Mouse (Mus musculus) cerebral cortex, adult 2 months (tissue): ENCODE data around the gene Cdk17.

ENCODE experiments used
- WGBS: fragments of 180-500 bp; shearing (Covaris S2); methylation state at CpG from one replicate; pipeline ENCODE4 v1.1.7; 2018; 5-methylcytosine and 5-hydroxymethylcytosine counted together

The Cdk17 gene

DNA sequence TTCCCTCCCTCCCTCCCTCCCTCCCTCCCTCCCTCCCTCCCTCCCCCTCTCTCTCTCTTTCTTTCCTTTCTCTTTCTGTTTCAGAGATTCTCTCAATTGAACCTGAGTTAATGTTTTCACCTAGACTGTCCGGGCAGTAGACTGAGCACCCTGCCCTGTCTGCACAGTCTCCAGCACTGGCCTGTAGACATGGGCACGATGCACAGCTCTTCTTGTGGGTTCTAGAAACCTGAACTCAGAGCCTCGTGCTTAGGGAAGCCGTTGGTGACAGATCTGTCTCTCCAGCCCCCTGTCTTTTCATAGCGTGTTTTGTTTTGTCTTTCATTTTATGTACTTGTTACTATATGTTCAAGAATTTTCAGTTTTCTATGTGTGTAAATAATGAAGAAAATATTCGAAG, 6.6 kb downstream of the Cdk17 start:
- 38% methylated on average over 6 of the region's 6 CpGs for WGBS

DNA sequence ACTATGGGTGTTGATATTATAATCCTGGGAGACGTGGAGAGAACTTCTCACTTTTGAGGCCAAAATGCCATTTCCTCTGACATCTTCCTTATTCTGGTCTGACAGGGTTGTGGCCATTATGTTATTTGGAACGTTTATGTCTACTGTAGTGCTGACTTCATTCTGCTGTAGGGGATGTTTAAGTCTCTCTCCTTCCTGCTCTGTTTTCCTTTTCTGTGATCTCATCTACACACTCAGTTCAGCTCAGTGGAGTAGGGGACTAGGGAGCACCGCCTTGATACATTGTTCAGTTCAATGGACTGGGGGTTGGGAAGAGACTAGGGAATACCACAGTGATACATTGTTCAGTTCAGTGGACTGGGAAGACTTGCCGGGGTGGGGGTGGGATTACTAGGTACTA, 7.4 kb downstream of the Cdk17 start:
- 28% methylated on average over 4 of the region's 4 CpGs for WGBS

DNA sequence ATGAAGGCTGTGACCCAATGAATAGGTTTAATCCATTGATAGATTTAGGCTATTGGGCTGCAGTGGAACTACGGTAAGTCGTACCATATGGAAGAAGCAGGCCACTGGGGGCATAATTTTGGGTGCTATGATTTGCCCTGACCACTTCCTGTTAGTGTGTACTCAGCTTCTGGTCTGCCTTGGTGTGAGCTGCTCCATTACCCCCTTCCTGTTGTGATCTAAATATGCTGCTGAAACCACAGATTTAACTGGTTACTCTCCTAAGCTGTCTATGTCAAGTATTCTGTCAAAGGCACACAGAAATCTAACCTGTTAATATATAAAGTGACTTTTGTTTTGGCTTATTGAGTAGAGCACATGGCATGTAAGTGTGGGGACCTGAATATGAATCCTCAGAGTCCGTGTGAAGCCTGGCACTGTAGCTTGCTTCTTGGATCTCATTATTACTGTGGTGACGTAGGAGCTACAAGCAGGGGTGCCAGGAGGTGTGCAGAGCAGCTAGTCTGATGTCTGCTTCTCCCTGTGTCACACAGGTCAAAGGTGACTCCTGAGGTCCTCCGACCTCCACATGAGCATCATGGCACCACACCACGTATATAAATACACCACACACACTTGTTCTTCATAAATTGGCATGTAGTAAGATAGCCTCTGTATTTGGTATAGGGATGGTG, 10.6 kb downstream of the Cdk17 start:
- WGBS = 53% methylated on average over 6 of the region's 6 CpGs

DNA sequence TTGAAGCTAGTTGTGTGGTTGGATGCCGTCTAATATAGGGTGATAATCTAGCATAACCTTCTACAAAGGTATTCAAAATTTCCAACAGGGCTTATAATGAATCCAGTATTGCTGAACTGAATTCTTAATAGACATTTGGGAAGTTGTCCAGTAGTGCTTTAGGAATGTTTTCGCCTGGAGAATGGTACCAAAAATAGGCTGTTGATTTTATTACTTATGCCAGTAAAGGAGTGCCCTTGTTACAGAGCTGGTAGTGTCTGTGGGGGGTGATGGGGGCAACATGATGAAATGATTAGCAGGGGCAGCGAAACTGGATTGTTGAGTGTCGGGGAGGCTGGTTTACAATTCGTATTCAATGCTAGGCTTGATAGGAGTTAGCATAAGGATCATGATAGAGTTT, 16.8 kb downstream of the Cdk17 start:
- WGBS = 38% methylated on average over 5 of the region's 5 CpGs

DNA sequence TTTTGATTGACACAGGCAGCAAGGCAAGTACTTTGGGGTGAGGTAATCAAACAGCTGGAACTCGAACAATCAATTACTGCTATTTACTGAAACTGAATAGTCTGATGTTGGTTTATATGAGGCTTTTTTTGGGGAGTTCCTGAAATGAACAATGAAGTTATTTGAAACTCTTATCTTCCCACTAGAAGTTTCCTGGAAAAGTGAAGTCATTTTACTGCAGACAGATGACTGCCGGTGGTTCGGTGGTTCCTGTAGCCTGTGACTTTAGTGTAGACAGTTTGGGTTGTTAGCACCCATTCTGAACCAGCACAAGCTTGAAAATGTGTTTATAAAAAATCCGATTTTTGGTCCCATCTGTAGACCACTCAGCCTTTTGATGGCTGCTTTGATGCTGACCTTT, 17.2 kb downstream of the Cdk17 start:
- 40% methylated on average over 4 of the region's 4 CpGs for WGBS

DNA sequence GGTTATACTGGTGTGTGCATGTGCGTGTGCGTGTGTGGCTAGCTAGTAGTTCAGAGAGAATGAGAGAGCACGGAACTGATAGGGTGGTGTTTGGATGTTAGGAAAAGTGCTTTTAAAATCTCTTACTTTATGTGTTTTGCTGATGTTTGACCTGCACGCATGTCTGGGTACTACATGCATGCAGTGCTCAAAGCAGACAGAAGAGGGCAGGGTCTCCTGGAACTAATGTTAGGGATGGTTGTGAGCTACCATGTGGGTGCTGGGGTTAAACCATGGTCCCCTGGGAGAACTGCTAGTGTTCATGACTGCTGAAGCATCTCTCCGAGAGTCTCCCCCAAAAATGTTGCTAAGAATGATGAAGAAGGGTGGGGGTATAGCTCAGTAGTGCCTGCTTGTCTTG, 18.0 kb downstream of the Cdk17 start:
- WGBS = 95% methylated on average over 5 of the region's 5 CpGs

DNA sequence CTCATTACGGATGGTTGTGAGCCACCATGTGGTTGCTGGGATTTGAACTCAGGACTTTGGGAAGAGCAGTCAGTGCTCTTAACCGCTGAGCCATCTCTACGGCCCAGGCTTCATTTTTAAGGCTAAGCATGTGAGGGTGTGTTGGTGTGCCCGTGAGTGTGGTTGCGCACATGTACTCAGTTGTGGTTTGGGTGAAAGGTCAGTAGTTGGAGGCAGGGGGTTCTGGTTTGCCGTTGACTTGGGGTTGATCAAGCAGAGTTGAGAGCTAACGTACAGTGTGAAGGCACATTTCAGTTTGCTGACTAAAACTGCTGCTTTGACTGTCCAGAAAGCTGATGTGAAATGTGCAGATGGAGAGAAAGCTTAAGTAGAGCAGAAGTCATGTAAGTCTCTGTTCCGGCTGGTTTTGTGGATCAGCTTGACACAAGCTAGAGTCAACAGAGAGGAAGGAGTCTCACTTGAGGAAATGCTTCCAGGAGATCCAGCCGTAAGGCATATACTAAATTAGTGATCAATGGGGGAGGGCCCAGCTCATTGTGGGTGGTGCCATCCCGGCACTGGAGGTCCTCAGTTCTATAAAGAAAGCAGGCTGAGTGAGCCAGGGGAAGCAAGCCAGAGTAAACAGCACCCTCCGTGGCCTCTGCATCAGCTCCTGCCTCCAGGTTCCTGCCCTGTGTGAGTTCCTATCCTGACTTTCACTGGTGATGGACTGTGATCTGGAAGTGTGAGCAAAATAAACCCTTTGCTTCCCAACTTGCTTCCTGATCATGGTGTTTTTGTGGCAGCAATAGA, 19.2 kb downstream of the Cdk17 start:
- WGBS = 54% methylated on average over 11 of the region's 11 CpGs

DNA sequence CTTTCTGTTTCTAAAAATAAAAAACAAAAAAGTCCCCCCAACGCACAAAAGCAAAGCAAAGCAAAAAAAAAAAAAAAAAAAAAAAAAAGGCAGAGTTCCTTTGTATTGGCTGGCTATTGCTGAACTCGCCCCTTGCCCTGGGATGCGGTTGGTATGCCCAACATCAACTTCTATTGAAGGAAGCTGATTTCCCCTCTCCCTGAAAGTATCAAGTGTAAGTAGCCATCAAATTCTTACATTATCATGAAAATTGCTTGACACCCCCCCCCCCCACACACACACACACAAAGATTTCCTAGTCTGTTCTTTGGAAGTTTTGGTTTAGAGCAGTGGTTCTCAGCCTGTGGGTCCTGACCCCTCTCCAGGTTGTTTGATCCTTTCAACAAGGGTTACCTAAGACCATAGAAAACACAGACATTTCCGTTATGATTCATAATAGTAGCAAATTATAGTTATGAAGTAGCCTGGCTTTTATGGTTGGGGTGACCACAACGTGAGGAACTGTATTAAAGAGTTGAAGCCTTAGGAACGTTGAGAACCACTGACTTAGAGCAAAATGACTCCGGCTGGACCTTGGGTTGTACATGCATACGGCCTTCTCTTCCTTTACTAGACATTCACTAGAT, 23.8 kb downstream of the Cdk17 start:
- 69% methylated on average over 8 of the region's 8 CpGs for WGBS

DNA sequence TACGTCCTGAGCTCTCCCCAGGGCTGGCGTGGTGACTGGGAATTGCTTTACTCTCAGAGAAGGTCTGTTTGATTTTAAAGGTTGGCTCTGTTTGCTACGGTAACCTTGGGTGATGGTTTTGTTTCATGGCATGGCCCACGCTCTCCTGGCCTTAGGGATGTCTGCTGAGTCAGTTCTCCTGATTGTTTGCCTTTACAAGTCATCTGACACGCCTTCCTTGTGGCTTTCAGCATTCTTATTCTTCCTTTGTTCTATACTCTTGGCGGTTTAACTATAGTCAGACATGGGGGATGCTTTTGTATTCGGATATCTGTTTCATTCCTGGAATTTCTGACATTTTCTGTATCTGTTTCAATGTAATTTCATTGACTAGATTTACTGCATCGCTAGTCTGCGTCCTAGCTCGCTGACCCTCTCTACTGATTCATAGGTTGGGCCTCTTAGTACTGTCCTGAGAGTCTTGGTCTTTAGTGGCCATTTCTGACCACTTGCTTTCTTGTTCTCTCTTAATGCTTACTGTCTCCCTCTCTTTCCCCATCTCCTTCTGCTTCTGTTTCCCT, 27.8 kb downstream of the Cdk17 start:
- 67% methylated on average over 10 of the region's 10 CpGs for WGBS

DNA sequence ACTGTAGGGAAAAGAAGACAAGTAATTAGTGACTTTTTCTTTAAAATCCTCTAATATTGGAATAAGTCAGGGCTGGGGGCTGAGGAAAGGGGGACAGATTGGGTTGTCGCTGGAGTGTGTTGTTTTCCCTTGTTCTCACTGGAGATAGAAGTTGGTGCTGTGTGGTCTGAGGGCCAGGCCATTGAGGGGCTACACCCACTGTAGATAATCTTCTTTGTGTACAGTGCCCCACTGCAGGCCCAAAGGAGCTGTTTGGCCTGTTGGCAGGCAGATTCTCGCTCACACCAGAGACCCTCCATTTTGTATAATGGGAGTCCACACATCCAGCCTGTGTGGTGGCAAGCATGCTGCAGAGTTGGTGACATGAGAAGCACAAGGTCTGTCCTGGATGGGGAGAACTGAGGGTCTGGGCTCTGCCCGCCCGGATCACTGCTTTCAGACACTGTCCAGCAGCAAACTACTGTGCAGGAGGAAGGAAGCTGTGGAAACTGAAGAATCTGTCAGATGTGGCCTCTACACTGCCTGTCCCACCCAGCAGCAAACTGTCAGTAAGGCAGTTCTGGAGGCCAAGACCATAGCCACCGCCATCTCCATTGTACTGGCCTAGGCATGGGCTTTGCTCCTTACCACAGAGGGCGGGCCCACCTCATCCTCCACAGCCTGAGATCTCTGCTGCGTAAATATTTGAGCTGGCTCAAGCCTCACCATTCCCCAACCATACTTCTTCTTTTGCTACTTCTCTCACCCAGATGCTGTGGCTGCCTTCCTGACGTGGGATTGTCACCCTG, 30.0 kb downstream of the Cdk17 start:
- 68% methylated on average over 8 of the region's 8 CpGs for WGBS

DNA sequence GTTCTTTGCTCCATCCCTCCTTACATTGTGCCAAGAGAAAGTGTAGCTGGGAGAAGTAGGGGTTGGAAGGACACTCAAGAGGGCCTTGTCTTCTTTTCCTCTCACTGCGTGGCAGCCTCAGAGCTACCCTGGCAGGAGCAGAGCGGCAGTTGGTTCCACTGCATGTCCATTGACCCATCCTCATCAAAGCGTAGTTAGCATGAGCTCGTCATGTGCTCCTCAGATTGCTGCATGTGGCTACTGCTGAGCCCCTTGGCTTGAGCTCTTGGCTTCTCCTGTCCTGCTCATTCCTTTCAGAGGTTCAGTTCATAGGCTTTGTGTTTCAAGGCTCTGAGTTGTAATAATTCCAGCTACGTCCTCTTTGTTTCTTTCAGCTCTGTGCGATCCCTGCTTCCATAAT, 36.4 kb downstream of the Cdk17 start:
- 73% methylated on average over 6 of the region's 6 CpGs for whole genome bisulfite sequencing

DNA sequence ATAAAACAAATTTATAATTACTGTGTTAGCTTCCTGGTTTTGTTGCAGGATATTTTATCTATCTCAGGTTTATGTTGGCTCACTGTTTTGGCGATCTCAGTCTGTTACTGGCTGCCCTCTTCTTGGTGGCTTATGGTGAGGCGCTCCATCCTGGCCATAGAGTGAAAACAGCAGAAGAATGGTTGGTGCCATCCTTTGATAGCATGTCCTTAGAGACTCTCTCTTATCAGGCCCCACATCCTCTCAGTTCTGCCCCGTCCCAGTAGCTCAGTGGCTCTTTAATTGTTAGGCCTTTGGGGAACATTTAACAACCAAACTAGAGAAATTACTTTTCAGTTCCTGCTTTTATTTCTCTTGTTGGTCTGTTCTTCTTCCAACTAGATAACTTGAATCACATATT, 38.3 kb downstream of the Cdk17 start:
- 95% methylated on average over 3 of the region's 3 CpGs for WGBS

DNA sequence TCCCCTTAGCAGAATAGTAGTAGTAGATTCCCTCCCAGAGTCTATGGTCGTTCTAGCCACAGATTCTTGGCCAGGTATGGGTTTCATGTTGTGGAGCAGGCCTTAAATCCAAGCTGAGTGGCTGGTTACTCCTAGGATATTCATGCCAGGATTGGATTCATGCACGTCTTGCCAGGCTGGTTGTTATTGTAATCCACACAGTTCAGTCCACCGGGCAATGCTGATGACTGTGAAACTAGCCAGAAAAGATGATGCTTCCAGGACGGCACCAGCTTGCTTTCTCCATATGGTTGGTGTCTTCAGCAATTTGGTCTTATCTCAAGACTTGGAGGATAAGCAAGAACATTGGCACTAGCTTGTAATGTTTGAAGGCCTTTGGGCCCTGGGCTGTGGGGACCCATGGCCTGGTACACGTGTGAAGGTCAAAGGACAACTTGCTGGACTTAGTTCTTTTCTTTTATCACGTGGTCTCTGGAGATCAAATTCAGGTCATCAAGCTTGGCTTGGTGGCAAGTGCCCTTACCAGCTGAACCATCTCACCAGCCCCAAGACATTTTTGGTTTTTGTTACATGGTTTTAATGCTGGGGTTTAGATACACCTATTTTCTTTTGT, 41.3 kb downstream of the Cdk17 start:
- WGBS = 60% methylated on average over 6 of the region's 6 CpGs

DNA sequence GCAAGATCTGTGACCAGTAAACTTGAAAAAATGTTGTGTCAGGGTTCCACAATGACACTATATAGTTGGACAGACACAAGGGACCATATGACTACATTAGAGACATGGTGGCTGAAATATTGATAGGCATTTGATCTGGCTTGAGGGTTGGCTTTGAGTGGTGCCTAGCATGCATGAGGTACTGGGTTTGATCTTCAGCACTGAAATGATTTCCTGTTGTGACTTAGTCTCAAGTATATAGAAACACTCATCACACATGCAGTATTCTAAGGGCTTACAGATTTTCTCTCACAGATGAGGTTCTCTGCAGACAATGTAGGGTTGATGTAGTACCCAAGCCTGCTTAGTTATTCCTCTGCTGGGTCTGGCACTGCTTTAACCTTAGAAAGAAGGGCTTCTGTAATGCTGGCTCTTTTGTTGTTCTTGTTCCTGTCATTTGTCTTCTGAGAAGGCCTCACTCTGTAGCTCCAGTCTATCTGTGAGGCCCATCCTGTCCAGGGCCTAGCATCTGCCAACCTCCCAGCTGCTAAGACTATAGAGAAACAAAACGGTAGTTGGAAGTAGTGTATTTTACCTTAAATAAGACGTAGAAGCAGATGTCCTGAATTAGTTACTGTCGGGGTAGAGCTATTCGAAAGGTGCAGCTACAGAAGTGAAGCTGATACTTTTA, 44.7 kb downstream of the Cdk17 start:
- 51% methylated on average over 4 of the region's 4 CpGs for WGBS

DNA sequence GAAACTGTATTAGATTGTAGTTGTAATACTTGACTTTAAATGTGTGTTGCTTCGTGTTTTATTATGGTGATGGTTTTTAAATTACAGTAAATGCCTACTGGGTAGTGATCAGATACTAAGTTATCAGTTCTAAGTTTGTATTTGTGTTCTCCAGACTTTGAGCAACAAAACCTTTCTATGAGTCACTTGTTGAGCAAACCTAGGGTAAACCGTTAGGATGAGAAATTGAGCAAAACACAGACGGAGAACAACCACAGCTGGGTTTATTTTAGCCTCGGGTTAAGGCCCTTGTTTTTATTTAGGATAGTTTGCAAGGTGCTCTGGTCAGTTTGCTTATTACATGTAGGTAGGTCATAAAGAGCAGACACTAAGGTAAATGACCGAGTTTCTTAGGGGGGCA, 46.5 kb downstream of the Cdk17 start:
- 65% methylated on average over 5 of the region's 5 CpGs for WGBS

DNA sequence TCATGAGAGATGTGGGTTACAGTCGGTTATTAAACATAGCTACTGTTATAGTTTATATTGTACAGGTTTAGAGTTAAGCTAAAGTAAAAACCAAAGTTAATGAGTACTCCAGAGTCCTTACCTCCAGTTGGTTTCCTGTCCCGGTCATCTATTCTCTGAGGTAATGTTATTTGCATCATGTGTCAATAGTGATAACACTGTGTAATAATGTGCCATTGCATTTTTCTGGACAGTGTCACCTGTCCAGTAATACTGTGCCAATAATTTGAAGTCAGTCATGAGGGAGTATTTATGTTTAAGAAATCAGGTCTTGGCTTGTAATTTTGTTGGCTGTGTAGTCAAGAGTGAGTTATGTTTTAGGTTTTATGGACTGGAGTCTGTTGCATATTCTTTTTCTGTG, 52.0 kb downstream of the Cdk17 start:
- WGBS = 67% methylated on average over 2 of the region's 2 CpGs

DNA sequence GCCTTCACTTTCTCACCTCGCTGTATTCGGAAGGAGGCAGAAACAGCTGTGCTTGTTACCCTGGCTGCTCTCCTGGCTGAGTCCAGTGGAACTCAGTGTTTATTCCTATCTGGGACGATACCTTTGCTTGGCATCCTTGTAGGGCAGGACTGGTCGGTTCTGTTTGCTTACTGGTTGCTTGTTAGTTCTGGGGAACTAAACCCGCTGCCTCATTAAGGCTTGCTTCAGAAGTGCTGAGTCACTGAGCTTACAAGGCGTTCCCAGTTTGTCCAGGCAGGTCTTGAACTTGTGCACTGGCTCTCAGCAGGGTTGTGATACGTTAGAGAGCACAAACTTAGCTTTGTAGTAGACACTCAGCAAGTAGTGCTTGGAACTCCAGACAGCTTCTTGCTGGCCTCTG, 52.7 kb downstream of the Cdk17 start:
- WGBS = 64% methylated on average over 7 of the region's 7 CpGs

DNA sequence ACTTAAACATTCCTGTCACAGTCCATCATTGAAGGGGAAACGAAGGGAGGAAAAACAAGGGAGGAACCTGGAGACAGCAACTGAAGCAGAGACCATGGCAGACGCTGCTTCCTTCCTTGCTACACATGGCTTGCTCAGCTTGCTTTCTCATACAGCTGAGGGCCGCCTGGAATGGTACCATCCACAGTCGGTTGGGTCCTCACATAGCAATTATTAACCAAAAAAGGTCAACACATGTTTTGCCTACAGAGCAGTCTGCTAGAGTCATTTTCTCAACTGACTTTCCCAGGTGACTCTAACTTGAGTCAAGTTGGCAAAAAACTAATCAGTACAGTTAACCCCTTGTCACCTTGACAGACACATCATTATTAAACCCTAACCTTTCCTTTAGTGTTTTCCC, 53.6 kb downstream of the Cdk17 start:
- WGBS = 53% methylated on average over 4 of the region's 4 CpGs

DNA sequence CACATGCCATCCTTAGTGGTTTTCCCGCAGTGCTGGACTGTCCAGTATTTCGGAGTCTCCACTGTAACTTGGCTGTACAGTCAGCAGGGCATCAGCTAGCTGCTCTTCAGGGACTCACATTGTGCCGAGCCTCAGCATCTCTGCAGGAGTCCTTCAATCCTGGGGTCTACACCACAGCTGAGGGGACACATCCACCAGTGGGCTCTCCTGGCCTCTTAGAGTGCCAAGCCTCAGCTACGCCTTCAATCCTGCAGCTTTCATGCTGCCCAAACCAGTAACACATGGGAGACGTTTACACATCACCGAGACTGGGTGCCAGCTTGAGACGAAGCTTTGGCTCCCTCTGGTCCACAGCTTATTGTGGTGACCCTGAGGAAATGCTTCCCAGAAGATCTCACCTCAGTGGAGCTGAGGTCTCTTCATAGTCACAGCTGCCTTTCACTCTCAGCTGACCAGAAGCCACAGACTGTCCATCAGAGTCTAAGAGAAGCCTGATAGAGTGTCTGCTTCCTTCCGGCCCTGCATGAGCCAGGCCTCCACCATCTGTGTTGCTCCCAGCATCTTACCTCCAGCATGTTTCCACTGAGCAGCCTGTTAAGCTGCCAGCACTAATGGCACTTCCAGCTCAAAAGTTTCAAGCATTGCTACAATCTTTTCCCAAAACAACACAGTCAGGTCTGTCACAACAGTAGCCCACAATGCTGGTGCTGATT, 54.5 kb downstream of the Cdk17 start:
- 64% methylated on average over 8 of the region's 8 CpGs for WGBS

DNA sequence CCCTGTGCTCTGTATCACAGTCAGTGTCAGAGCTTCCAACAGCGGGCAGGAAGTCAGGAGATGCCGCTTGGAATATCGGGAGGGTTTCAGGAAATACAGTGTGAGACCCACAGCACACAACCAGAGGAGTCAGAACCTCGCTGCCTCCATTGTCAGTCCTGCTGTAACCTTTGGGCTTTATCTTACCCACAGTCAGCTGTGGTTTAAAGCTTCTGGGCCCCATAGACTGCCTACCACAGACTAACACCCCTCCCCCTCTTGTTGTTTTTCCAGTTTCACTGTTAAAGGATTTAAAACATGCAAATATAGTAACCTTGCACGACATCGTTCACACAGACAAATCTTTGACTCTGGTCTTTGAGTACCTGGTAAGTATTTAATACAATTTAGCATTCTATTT, 65.1 kb downstream of the Cdk17 start:
- WGBS = 77% methylated on average over 6 of the region's 6 CpGs
